In the genomic region with DNA sequence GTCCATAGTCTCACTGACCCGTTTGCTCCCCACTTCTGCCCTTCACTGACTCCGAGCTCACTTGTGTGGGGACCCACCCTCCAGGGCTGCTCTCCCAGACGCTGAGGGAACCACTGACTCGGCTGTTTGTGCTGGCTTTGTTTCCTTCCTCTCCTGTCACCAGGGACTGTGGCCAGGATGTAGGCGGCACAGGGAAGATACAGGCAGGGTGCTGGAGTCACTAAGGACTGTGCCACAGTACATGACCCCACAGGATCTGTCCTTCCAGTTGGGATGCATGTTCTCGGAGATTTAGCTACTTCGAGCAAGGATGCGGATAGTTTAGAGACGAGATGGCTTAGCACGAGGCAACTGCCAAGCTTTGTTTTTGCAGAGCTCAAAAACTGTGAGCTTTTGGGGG, we compare ENCODE assay signal across 9 mouse cellular contexts. TPM values are rescaled to one million over a fixed set of nuclear protein-coding genes. Genes with fewer than 3 reads are reported as not detected.
DNase-seq lines count a peak whose midpoint lies in the region; ATAC-seq and TF ChIP-seq lines count a peak whose summit lies in the region.
"Had no signal": no experiment of that assay in that cellular context is flagged by ENCODE, and none has a peak within 500 bp of the region (broad histone marks: within the 10 kb centered on the region; RNA-seq: fewer than 3 reads in every experiment).

No protein-coding gene starts in this region.

- no peak for ATAC-seq in activated CD4-positive, CD25-positive, alpha-beta regulatory T cell, adult 4 months

- no peak overlapping the region for H3K4me3 ChIP-seq in cerebellum, adult 2 months (replicated peaks; ENCODE audit: insufficient read depth, low read depth, low read length)
- no peak overlapping the region for H3K4me3 ChIP-seq in left cerebral cortex, adult 2 months
- H3K4me3 ChIP-seq: myocyte had no signal

- no peaks in the 10 kb centered on the region for H3K27me3 ChIP-seq in cerebellum, adult 2 months (ENCODE audit: control insufficient read depth, insufficient read depth, low read length)

- no peak for TF ChIP-seq POLR2A in cerebellum, adult 2 months (IDR thresholded peaks at IDR 0.05; ENCODE audit: borderline replicate concordance, insufficient read depth, low read length)

- DNase-seq in cerebellum, adult 2 months: peak; percentile 36 to 43
- DNase-seq in cerebellum, adult 11 months: no peak
- DNase-seq in adrenal gland, postnatal 10 days: peak; percentile 34
- DNase-seq in heart, postnatal 14 days: peak; percentile 62
- peak; percentile 67 for DNase-seq in lung, postnatal 14 days
- no peak for DNase-seq in B cell, adult 2 months
- DNase-seq in left cerebral cortex, adult 2 months (ENCODE audit: extremely low spot score in 1 of 2, low spot score in 2 of 2): no peak

- H3K27ac ChIP-seq in cerebellum, adult 2 months (ENCODE audit: insufficient read depth, low read length): peak overlapping the region; percentile 12
- no peak overlapping the region for H3K27ac ChIP-seq in left cerebral cortex, adult 2 months

- no peak for TF ChIP-seq CTCF in cerebellum, adult 2 months (IDR thresholded peaks at IDR 0.05; ENCODE audit: borderline replicate concordance, insufficient read depth, low read depth, low read length)
- TF ChIP-seq CTCF in left cerebral cortex, adult 2 months (IDR thresholded peaks at IDR 0.05): no peak

- H3K4me1 ChIP-seq in cerebellum, adult 2 months (ENCODE audit: control insufficient read depth, insufficient read depth, low read length): peaks cover 15% of the 10 kb centered on the region

- intact Hi-C loops in heart, postnatal 14 days (cut with DNase I): no loop called here
- intact Hi-C loops in left cerebral cortex, adult 2 months (cut with DNase I): loop anchor here (2.0 kb wide), 1 partner anchor 21 kb away; no protein-coding TSS in a partner anchor

- 31% methylated on average over 10 of the region's 10 CpGs for WGBS in cerebellum, adult 2 months

RNA-seq across cellular contexts. Expression of a gene that starts 25.5 kb away (rescaled TPM):
- 152 and 165 TPM in 2 replicates for polyA plus RNA-seq in cerebellum, adult 2 months (2012; rRNA removed)
- total RNA-seq in adrenal gland, postnatal 10 days (2021): 10 to 100 TPM; 63.1 to 69.5 TPM
- total RNA-seq in heart, postnatal 14 days (2021): 100 to 1,000 TPM in 1 of 2 experiments, 10 to 100 TPM in 1; 89.4 to 100 TPM
- total RNA-seq in left cerebral cortex, adult 2 months (2021): 100 to 1,000 TPM; 442 to 463 TPM
- 10 to 100 TPM; 20.8 to 23.4 TPM for polyA plus RNA-seq in activated CD4-positive, CD25-positive, alpha-beta regulatory T cell, adult 4 months (2017; shearing (Covaris generic))

RNA-seq across cellular contexts. Expression of a gene that starts 30.4 kb away (rescaled TPM):
- 7.3 and 8.1 TPM in 2 replicates for polyA plus RNA-seq in cerebellum, adult 2 months (2012; rRNA removed)
- 10 to 100 TPM; 56.1 to 61.2 TPM for total RNA-seq in adrenal gland, postnatal 10 days (2021)
- 10 to 100 TPM; 28.5 to 30.5 TPM for total RNA-seq in heart, postnatal 14 days (2021)
- total RNA-seq in left cerebral cortex, adult 2 months (2021): 1 to 10 TPM; 6.5 to 7.7 TPM
- 10 to 100 TPM; 25.2 to 29.7 TPM for polyA plus RNA-seq in activated CD4-positive, CD25-positive, alpha-beta regulatory T cell, adult 4 months (2017; shearing (Covaris generic))

Comparison
In these comparisons a context has a peak if more than half of its experiments do, and no peak if none do; other contexts are left out.
1. DNase-seq: peak in cerebellum, adult 2 months (2 of 2), adrenal gland, postnatal 10 days (single experiment), heart, postnatal 14 days (2 of 2) and lung, postnatal 14 days (single experiment); none in cerebellum, adult 11 months (single experiment), B cell, adult 2 months (0 of 2) and left cerebral cortex, adult 2 months (0 of 2).
2. RNA of a gene that starts 25.5 kb away (total RNA-seq): 442 to 463 TPM in left cerebral cortex, adult 2 months; 89.4 to 100 TPM in heart, postnatal 14 days and 63.1 to 69.5 TPM in adrenal gland, postnatal 10 days; every median in the first group is over 4 times any median in the second.